Mouse (Mus musculus) liver, adult (tissue): ENCODE measurements around the gene Vps37d.
A peak's percentile ranks its signal among the peaks of the same experiment; 100 is the strongest.

Experiments
- GATA4 ChIP-seq: IDR thresholded peaks from 2 replicates; pipeline ENCODE4 v1.6.1; 2014; ENCODE audit warnings: mild to moderate bottlenecking, low read length; ENCODE audit not compliant: insufficient replicate concordance

Vps37d gene

DNA sequence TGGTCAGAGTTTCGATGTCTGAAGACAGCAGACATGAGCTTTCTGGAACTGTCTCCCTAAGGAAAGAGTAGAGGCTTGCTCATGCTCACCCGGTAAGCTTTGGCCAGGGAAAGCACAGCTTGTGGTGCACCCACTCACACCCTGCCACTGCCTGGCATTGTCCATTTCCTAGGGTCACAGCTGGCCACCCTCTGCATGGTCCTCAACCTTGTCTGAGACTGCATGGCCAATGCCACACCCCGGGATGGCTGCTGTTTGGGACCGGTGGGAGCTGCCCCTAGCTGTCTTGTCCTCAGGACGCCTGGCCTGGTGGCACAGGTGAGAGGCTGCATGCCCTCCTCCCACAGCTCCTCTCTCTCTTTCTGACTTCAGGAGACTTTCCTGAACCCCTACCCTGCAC lies 29.5 kb downstream of the Vps37d start:
- no peak for TF ChIP-seq GATA4

DNA sequence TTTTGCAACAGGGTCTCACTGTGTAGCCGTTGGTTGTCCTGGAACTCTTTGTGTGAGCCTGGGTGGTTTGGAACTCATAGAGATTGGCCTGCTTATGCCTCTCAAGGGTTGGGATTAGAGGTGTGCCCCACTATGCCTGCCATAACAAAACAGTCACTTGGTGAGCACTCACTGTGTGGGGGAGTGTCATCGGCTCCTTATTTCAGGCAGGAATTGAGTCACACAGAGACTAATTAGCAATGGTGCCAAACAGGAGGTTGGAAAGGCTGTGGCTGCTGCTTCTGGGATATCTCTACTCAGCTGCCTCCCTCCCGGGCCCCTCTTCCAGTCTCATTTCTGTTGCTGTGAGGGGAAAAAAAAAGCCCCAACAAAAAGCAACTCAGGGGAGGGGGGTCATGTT lies 33.5 kb downstream of the Vps37d start:
- TF ChIP-seq GATA4, result no peak

DNA sequence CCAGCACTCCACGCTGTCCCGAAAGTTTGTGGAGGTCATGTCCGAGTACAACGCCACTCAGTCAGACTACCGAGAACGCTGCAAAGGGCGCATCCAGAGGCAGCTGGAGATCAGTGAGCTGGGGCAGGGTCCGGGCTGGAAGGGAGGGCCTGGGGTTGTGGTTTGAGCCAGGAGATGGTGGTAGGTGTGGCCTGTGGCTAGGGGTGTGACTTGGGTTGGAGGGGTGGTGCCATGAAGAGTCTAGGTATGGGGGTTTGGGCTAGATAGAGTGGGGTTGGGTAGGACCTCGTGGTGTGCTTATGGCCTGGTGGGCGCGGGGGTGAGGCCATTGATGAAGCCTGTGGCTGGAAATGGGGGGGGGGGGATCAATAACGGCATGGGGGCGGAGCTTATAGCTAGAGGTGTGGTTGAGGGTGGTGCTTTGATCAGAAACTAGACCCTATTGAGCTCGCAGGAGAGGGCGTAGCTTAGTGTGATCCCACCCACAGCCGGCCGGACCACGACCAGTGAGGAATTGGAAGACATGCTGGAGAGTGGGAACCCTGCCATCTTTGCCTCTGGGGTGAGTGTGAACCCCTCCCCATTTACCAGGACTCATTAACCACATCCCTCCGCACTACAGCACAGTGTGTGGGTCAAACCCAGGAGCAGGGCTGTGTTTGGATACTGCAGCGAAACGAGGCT lies 35.8 kb downstream of the Vps37d start:
- no peak for TF ChIP-seq GATA4

DNA sequence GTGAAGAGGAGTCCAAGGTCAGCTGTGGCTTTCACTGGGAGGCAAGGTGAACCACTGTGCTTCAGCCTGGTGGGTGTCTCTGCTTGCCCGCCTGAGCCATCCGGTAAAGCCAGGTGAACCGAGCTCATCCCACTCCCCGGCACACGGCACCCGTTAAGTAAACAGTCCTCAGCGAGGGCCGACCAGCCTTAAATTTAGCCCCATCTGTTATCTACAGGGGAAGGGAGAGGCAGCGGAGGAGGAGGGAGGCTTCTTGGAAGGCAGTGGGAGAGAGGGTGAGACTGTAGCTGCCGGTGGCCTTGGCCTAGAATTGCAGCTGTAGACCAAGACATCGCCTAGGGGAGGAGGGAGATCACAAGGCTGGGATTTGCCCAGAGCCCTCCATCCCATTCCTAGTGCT lies 37.3 kb downstream of the Vps37d start:
- TF ChIP-seq GATA4, result no peak

DNA sequence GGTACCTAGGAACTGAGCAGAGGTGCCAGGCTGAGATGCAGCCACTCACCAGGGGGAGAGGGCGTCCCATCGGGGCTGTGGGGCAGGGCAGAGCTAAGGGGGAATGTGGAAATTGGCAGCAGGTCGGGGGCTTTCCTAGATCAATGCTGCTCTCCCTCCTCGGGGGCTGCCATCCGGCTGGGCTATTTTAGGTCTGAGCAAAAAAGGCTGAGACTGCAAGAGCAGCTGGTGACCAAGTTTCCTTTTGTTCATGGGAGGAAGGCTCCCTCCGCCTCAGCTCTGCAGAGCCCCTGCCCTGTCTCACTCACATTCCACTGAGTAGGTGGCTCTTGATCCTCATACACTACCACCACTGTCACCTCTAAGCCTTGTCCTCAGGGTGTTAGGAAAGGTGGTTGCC lies 38.0 kb downstream of the Vps37d start:
- no peak for TF ChIP-seq GATA4

DNA sequence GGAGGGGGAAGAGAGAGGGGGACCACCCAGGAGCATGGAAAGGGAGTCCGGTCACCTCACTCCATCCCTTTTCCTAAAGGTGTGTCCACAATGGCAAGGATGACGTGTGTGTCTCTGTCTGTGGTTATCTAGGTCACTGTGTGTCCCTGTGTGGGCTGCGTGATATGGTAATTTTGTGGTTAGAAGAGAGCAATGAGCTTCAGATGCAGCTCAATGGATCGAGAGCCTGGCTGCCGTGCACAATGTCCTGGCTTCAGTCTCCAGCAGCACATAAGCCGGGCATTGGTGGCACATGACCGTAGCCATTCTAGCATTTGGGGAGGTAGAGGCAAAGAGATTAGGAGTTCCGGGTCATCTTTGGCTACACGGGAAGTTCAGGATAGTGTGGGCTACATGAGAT lies 38.5 kb downstream of the Vps37d start:
- no peak for TF ChIP-seq GATA4

DNA sequence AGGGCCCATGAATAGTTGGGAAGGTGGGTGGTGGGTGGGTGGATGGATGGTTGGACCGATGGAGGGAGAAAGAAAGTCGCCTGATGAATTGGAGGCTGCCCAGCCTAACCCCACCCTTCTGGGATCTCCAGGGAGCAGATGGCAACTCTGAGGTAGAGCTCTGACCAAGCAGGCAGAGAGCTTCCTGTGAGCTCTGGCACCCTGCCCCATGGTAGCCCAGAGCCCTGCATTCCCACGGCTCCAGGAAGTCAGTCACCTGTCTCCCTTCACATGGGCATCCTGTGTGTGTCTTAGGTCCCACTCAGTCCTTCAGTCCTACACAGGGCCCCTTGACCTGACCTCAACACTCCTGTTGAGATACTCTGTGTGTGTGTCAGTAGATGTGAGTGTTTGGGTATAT lies 40.1 kb downstream of the Vps37d start:
- no peak for TF ChIP-seq GATA4

DNA sequence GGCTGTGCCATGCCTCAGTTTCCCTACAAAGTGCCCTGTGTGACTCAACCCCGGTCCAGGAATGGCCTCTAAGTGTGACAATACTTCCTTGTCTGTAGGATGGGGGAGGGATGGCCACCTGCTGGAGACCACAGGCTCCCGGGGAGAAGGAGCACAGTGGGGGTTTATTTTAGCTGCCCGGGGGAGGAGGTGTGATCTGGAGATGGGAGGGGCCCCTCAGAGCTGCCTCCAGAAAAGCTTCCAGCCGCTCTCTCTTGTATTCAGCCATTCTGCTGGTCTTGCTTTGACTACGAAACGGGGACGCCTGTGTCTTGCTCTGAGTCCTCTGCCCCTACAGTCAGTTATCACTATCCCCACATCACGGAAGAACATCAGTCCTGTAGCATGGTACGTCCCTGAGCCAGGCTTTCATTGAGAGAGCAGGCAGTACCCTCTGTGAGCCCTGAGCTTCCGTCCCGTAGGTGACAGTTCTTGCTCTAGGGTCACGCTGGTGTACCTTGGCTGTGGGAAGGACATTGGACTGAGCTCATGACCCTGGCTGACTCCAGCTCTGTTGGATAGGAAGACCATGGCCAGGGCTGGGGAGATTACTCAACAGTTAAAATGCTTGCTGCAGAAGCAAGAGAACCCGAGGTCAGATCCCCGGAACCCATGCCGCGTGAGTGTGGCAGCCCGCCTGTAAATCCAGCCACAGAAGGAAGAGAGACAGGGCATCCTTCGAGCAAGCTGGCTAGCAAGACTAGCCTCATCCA lies 42.3 kb downstream of the Vps37d start:
- no peak; the same call in 1 of the 2 replicates for TF ChIP-seq GATA4

DNA sequence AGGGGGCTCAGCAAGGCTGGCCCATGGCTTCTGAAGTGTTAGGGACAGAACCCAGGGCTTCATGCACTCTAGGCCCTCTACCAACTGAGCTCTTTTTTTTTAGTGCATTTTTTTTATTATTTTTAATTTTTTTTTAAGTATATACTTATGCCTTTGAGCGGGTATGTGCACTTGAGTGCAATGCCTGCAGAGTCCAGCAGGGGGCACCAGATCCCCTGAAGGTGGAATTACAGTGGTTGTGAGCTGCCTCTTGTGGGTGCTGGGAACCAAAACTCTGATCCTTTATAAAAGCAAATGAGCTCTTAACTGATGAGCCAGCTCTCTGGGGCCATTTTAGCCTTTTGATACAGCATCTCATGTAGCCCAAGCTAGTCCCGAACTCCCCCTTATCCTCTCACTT lies 43.5 kb downstream of the Vps37d start:
- TF ChIP-seq GATA4, result no peak

DNA sequence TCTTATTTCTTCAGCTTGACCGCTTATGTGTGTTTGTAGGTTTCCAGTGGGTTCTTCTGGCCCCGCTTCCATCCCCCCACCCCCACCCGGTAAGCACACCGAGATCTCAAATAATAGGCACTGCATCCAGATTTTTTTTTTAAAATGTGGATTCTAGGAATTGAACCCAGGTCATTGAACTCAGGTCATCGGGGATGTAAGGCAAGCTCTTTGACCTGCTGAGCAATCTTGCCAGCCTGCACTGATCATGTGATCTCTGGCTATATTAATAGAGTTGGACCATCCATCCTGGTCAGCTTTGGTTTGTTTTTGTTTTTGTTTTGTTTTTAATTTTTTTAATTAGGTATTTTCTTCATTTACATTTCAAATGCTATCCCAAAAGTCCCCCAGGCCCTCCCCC lies 45.5 kb downstream of the Vps37d start:
- TF ChIP-seq GATA4, result no peak

DNA sequence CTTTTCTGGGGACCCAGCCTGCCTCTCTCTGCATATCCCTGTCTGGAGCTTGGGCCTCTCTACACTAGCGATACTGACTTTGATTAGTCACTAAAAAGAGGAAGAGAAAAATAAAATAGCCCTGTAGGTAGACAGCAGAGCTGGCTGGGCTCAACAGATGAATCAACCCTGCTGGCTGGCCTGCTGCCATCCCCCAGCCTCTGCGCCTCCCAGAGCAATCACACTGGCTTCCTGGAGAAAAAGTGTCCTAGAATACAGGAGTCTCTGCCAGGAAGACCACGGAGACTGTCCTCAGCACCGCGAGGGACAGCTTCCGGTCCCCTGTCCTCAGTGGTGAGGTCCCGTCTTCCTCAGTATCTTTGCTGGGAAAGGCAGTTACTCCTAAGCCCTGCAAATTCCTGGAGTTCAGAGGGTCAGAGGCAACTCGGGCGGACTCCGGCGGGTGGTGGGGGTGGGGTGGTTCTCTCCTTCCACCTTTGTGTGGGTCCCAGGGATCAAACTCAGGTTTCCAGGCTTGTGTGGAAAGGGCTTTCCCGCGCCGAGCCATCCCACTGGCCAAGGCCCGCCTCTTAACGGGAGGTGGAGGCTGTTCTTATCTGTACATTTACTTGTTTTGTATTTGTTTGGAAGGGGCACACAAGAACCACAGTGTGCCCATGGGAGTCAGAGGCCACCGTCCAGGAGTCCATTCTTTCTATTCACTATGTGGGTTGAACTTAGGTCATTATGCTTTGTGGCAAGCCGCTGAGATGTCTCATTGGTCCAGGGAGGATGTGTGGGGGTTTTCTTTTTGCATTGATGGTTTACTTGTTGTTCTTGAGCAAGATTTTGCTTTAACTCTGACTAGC lies 48.8 kb downstream of the Vps37d start:
- peak; percentile 37; the same call in 1 of the 2 replicates for TF ChIP-seq GATA4

DNA sequence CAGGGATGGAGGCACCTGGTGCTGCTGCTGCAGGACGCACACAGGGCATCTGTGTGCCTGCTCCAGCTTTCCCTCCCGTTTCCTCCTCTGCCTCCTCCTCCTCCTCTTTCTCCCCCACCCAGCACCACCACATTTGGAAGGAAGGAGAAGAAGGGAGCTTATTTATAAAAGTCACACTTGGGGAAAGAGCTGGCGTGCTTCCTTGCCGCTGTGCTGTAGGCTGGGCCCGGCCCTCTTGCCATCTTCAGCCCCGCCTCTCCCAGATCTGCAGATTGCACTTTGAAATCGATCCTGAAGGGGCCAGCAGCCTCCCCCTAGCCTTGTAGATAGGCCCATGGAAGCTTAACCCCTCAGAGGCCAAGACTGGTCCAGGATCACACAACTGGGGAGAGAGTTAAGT lies 52.2 kb downstream of the Vps37d start:
- no peak for TF ChIP-seq GATA4

DNA sequence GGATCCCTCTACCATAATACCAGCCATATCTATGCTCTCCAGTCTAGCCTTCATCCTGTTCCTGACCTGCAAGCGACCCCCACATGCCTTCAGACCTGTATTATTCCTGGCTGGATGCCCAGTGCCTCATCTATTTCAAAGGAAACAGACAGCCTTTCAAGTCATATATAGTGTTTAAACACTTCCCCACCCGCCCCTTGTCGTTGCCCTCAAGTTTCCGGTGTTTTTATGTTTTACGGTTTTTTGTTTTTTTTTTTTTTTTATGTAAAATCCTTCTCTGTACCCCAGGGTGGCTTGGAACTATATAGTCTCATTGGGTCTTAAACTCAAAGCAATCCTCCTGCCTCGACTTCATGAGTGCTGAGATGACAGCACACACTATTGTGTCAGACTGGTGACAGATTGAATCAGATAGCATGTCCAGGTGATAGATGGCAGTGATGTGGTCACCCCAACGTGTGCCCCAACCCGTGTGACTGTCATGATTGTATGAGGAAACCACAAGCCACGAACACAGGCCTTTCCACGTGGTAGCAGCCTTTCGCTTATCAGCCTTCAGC lies 53.3 kb downstream of the Vps37d start:
- no peak for TF ChIP-seq GATA4

DNA sequence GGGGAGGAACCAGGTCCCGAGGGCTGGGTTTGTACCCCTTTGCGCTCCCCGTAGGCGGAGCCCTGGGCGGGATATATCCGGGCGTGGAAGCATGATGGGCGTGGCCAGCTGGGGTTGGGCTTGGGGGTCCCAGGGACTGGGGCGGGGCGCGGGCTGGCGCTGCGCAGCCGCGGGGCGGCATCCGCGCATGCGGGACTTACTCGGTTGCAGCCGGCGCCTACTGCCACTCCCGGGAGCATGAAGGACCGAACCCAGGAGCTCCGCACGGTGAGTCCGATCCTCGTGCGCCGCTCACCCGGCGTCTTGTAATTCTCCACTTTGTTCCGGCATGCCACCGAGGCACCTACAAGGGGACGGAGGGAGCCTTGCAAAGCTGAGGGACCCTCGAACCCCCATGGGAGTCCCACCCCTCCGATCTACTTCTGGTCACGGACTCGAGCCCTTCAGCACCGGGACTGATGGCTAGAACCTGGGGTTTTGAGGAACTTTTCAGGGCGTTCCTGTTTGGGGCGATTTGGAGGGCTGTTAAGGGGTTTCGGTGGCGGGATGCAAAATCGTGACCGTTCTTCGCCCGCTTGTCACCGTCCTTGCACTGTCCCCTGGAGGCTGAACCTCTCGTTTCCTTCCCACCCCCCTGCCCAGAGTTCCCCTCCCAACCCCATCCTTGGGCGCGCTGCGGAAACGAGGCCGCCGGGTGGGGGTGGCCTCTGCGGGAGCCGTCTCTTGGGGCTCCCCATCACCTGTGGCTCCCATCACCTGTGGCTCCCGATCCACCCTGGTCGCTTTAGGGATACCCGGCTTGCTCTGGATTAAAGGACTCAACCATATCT lies 54.5 kb downstream of the Vps37d start, which contains the start of gene Stx1a:
Gene Stx1a (plus strand): TSS at position 139 of the 830 bp plus-strand sequence.
- TF ChIP-seq GATA4, result no peak
